Mouse (Mus musculus) mammary gland, adult 2 months (tissue): ENCODE results near the gene Clcn3. TPM values are rescaled to one million over a fixed set of nuclear protein-coding genes. Genes with fewer than 3 reads are reported as not detected.

Experiments used
- polyA plus RNA-seq: library from polyadenylated mRNA; depleted of rRNA; stranded (reverse); fragments of >200 nt; gene quantifications from 2 replicates; pipeline ENCODE4 v1.2.3, GENCODE M21; 2012; ENCODE audit warnings: low replicate concordance; rRNA removed

Clcn3 gene
- 8.4 and 13.1 TPM in 2 replicates for polyA plus RNA-seq

GRCm38 (mm10) chr8:60982701-60983687, at the start of gene Clcn3:
Clcn3 (minus strand) TSS chr8:60983300.

GRCm38 (mm10) chr8:60992910-60993638, 10.0 kb upstream of the Clcn3 start, which contains the start of gene Nek1:
Nek1 (plus strand) TSS chr8:60993195.

DNA sequence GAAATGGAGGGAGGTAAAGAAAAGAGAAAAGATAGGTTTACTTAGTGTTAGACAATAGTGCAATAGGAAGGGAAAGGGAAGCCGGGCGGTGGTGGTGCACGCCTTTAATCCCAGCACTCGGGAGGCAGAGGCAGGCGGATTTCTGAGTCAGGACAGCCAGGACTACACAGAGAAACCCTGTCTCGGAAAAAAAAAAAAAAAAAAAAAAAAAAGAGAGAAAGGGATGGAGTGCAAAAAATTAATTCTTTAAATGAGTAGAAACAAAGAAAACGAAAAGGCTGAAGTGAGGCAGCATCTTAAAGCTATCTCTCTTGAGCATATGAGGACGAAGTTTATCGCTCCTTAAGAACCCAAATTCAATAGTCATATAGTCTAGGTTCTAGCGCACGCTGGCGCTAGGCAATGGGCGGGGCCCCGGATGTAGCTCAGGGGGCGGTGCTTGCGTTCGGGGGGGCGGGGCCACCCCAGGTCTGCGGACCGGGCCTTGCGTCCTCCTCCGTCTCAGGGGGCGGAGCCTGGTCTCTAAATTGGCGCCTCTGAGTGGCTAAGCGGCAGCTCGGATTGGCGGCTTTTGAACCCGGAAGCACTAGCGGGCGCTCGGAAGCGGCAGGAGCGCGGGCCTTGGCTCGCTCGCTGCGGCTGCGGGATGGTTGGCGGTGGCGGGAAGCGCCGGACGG, 93.1 kb downstream of the Clcn3 start, which contains the start of gene Hpf1:
TSS of gene Hpf1 (plus strand) at position 576 of the 677 bp plus-strand sequence.

Other genes with a start within 250 kb of the Clcn3 start
- 3.2 and 8.3 TPM in 2 replicates for gene Hpf1, start 92.9 kb downstream of the Clcn3 start, polyA plus RNA-seq
- gene Nek1, start 9.9 kb upstream of the Clcn3 start, polyA plus RNA-seq = 4.5 and 11.1 TPM in 2 replicates
- 6.0 and 11.5 TPM in 2 replicates for gene Sh3rf1, start 240.6 kb upstream of the Clcn3 start, polyA plus RNA-seq